Mouse (Mus musculus) hematopoietic stem cell, adult 5-6 weeks (primary cell): Measurements from ENCODE around the gene 2810004N23Rik. TPM values are rescaled to one million over a fixed set of nuclear protein-coding genes. Genes with fewer than 3 reads are reported as not detected.

ENCODE experiments used
- ATAC-seq, 2 experiments: fragments of 125-278 bp in 1 of 2; replicated peaks in 1 of 2; 2 replicates each; pipeline ENCODE4 v1.8.0; 2016 to 2017; ENCODE audit warnings: inconsistent platforms in 2 of 2, mild to moderate bottlenecking in 2 of 2, moderate number of reproducible peaks in 2 of 2, low read depth in 1 of 2, moderate TSS enrichment in 1 of 2; ENCODE audit not compliant: low FRiP score in 2 of 2, poor library complexity in 2 of 2, severe bottlenecking in 2 of 2, insufficient read depth in 1 of 2, low TSS enrichment in 1 of 2
- total RNA-seq: library from RNA; stranded (forward); fragments of 172-1452, 232-1000 nt; gene quantifications from 2 replicates; pipeline ENCODE4 v1.2.3, GENCODE M21; 2017

2810004N23Rik gene
- total RNA-seq, result 56.6 and 60.8 TPM in 2 replicates

GRCm38 (mm10) chr8:124862321-124863162 is at the start of gene 2810004N23Rik, which contains the start of gene Gnpat:
TSS of gene 2810004N23Rik (minus strand) at chr8:124863120.
TSS of gene Gnpat (plus strand) at chr8:124863033.
- peak; percentile 65 to 86 for ATAC-seq

- ATAC-seq, result peak in 1 of 2 experiments; percentile 23; a peak in 1 of 4 replicates
These were observed 49.3 kb upstream of the 2810004N23Rik start for GRCm38 (mm10) chr8:124911938-124912872.

- no peak for ATAC-seq
These were observed 47.4 kb upstream of the 2810004N23Rik start for GRCm38 (mm10) chr8:124910349-124910748.

GRCm38 (mm10) chr8:124909936-124910335 is 47.0 kb upstream of the 2810004N23Rik start:
- no peak for ATAC-seq

- no peak for ATAC-seq
These were observed 42.6 kb upstream of the 2810004N23Rik start for GRCm38 (mm10) chr8:124905482-124905881.

- no peak for ATAC-seq
These were observed 40.3 kb upstream of the 2810004N23Rik start for GRCm38 (mm10) chr8:124903198-124903597.

- ATAC-seq, result no peak
These were observed 35.5 kb upstream of the 2810004N23Rik start for GRCm38 (mm10) chr8:124898251-124898905.

GRCm38 (mm10) chr8:124897386-124898250 is 34.7 kb upstream of the 2810004N23Rik start, which contains the start of the genes Exoc8 and Sprtn:
TSS of gene Exoc8 (minus strand) at chr8:124897705.
TSS of gene Sprtn (plus strand) at chr8:124897886.
- ATAC-seq, result peak; percentile 72 to 80

GRCm38 (mm10) chr8:124896632-124897385 is 33.9 kb upstream of the 2810004N23Rik start:
- peak; percentile 48 to 58 for ATAC-seq

GRCm38 (mm10) chr8:124896010-124896631 is 33.2 kb upstream of the 2810004N23Rik start:
- no peak for ATAC-seq

- no peak for ATAC-seq
These were observed 29.7 kb upstream of the 2810004N23Rik start for GRCm38 (mm10) chr8:124892596-124892995.

- ATAC-seq, result no peak
These were observed 25.5 kb upstream of the 2810004N23Rik start for GRCm38 (mm10) chr8:124888385-124888784.

GRCm38 (mm10) chr8:124878946-124879526 is 16.1 kb upstream of the 2810004N23Rik start:
- peak in 1 of 2 experiments; percentile 32; a peak in 1 of 4 replicates for ATAC-seq

GRCm38 (mm10) chr8:124878141-124878540 is 15.2 kb upstream of the 2810004N23Rik start:
- ATAC-seq, result no peak

- ATAC-seq, result no peak
These were observed 9.8 kb upstream of the 2810004N23Rik start for GRCm38 (mm10) chr8:124872690-124873089.
